Mouse (Mus musculus) olfactory bulb, adult 2 months (tissue): ENCODE data around the gene Atxn7l2.

Experiments
- CTCF ChIP-seq: fragments of 200-500 bp; IDR thresholded peaks from 2 replicates; pipeline ENCODE4 v1.5.1; 2012; ENCODE audit warnings: low read depth, mild to moderate bottlenecking, low read length, moderate library complexity; ENCODE audit not compliant: insufficient read depth
- POLR2A ChIP-seq: fragments of 200-500 bp; IDR thresholded peaks from 2 replicates; pipeline ENCODE4 v1.6.1; 2012; ENCODE audit warnings: mild to moderate bottlenecking, low read depth, low read length, moderate library complexity; ENCODE audit not compliant: insufficient read depth

DNA sequence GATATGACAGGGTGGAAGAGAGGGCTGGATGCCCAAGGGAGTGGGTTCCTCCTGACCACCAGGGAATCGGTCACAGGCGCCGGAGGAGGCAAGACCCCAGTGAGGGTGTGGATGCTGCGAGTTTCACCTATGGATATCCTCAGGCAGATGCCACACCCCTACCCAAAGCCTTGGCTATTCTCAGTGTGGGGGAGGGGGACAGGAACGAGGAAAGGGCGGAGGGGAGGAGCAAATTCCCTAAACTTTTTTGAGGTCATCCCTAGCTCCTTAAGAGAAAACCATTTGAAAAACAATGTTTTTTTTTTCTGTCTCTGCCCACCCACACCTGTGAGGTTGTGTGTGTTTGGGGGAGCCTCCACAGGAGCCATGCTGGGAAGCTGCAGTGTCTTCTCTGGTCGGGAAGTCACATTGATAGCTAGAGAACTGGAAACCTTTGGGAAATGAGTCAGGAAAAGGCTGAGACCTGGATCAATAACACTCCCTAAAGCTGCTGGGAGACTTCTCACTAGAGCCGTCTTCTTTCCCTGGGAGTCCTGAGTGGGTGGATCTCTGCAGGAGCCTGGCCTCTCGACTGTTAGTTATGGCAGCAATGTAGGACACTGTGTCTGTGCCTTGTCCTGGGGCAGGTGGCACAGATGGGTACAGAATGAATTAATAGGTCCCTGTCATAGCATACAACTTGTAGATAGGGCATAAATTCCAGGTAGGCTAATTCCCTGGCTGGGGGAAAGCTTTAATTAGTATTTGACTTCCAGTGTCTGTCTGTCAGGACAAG, 21.8 kb downstream of the Atxn7l2 start:
- no peak for TF ChIP-seq CTCF
- no peak for TF ChIP-seq POLR2A
